Mouse (Mus musculus) bone marrow, adult 2 months (tissue): ENCODE measurements around the gene Cntn3. TPM values are rescaled to one million over a fixed set of nuclear protein-coding genes. Genes with fewer than 3 reads are reported as not detected.

Experiments used
- H3K27ac ChIP-seq: fragments of 200-500 bp; 2 replicates; pipeline ENCODE4 v1.5.1; 2012; ENCODE audit warnings: low read depth, mild to moderate bottlenecking, control low read depth, inconsistent platforms, low read length; ENCODE audit not compliant: control insufficient read depth, poor library complexity, insufficient read depth
- H3K4me1 ChIP-seq: fragments of 200-500 bp; 2 replicates; pipeline ENCODE4 v1.6.1; 2011; ENCODE audit warnings: low read length; ENCODE audit not compliant: control insufficient read depth, insufficient read depth
- H3K4me3 ChIP-seq: fragments of 200-500 bp; replicated peaks from 2 replicates; pipeline ENCODE3; 2011; ENCODE audit warnings: mild to moderate bottlenecking, low read depth, low read length, control low read depth; ENCODE audit not compliant: control insufficient read depth
- CTCF ChIP-seq: fragments of 200-500 bp; IDR thresholded peaks from 2 replicates; pipeline ENCODE4 v1.5.1; 2011; ENCODE audit warnings: low read length, control low read depth; ENCODE audit not compliant: control insufficient read depth, insufficient read depth
- POLR2A ChIP-seq: fragments of 200-500 bp; IDR thresholded peaks from 2 replicates; pipeline ENCODE4 v1.6.1; 2011; ENCODE audit warnings: low read depth, mild to moderate bottlenecking, control low read depth, low read length, borderline replicate concordance; ENCODE audit not compliant: control insufficient read depth
- WGBS: fragments of 180-500 bp; shearing (Covaris S2); methylation state at CpG from one replicate; pipeline ENCODE4 v1.1.7; 2018; 5-methylcytosine and 5-hydroxymethylcytosine counted together
- polyA plus RNA-seq: library from polyadenylated mRNA; stranded (reverse); fragments of >200 nt; gene quantifications from 2 replicates; pipeline ENCODE4 v1.2.4, GENCODE M21; 2011; ENCODE audit warnings: low replicate concordance; ENCODE audit not compliant: missing spikeins, insufficient read depth, insufficient read length

The Cntn3 gene
- polyA plus RNA-seq, 1 experiment = not detected

GRCm38 (mm10) chr6:102282889-102283288 is 290.0 kb downstream of the Cntn3 start:
- 69% methylated on average over 2 of the region's 2 CpGs for WGBS
- no peak overlapping the region for H3K27ac ChIP-seq
- TF ChIP-seq CTCF = no peak
- no peak for TF ChIP-seq POLR2A
- H3K4me1 ChIP-seq = no peaks in the 10 kb centered on the region
- H3K4me3 ChIP-seq = no peak overlapping the region

GRCm38 (mm10) chr6:102231015-102231414 is 341.9 kb downstream of the Cntn3 start:
- WGBS = 7% methylated on average over 1 of the region's 1 CpGs
- H3K4me1 ChIP-seq = no peaks in the 10 kb centered on the region
- TF ChIP-seq CTCF (no peak), POLR2A (no peak)
- no peak overlapping the region for H3K27ac ChIP-seq
- no peak overlapping the region for H3K4me3 ChIP-seq

- Histone ChIP-seq H3K4me1 (no peaks in the 10 kb centered on the region), H3K27ac (no peak overlapping the region), H3K4me3 (no peak overlapping the region)
- TF ChIP-seq POLR2A (no peak), CTCF (no peak)
- WGBS = 67% methylated on average over 1 of the region's 1 CpGs
These were observed 386.6 kb downstream of the Cntn3 start for GRCm38 (mm10) chr6:102186316-102186715.

DNA sequence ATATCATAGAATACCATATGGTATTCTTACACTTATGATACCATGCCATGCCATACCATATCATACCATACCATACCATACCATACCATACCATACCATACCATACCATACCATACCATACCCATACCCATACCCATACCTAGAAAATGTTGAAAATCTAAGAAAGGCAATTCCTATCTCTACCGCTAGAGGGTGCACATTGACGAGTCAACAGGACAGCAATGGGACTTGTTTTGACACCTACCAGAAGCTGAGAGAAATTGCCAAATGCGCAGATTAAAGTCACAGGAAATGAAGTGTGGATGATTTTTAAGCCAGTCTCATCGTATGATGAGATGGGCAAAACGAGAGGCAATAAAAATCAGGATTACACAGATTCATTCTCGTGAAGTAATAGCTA is 402.0 kb downstream of the Cntn3 start:
- Histone ChIP-seq H3K27ac (no peak overlapping the region), H3K4me3 (no peak overlapping the region), H3K4me1 (no peaks in the 10 kb centered on the region)
- WGBS = 27% methylated on average over 6 of the region's 6 CpGs
- TF ChIP-seq POLR2A = no peak
- TF ChIP-seq CTCF = peak; percentile 38; the same call in 1 of the 2 replicates

DNA sequence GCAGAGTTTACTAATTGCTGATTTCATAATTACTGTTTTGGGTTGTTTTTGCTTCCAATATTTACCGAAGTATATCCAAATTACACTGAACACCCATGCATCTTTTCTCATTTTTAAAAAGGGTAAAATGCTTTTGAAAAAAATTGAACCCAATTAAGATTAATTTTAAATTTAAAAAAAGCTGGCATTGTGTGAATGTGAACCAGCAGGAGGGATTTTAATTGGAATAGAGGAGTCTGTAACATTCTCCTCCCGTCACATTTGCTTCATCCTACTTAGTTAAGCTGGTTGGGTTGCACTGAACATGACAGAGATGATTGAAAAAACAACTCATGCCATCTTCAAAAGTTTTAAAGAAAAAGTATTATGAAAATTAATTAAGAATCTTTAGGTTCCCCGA is 411.7 kb downstream of the Cntn3 start:
- no peak overlapping the region for H3K27ac ChIP-seq
- WGBS = 72% methylated on average over 3 of the region's 3 CpGs
- no peaks in the 10 kb centered on the region for H3K4me1 ChIP-seq
- H3K4me3 ChIP-seq = no peak overlapping the region
- TF ChIP-seq POLR2A (no peak), CTCF (no peak)

DNA sequence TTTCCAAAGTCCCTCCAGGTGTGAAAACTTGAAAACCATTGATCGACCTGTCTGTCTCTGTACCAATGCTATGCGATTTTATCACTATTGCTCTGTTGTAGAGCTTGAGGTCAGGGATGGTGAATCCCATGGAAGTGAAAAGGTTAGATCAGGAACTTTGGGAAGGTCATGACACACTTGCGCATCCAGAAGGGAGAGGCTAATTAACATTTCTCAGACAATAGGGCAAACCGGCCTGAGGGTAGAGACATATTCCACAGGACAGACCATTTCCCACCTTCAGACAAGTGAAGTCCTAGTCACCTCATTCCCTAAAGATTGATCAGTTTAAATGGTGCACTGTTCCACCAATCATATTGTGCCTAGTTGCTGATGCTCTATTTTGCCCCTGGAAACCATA is 451.2 kb downstream of the Cntn3 start:
- no peak overlapping the region for H3K4me3 ChIP-seq
- 87% methylated on average over 4 of the region's 4 CpGs for WGBS
- TF ChIP-seq CTCF (no peak), POLR2A (no peak)

DNA sequence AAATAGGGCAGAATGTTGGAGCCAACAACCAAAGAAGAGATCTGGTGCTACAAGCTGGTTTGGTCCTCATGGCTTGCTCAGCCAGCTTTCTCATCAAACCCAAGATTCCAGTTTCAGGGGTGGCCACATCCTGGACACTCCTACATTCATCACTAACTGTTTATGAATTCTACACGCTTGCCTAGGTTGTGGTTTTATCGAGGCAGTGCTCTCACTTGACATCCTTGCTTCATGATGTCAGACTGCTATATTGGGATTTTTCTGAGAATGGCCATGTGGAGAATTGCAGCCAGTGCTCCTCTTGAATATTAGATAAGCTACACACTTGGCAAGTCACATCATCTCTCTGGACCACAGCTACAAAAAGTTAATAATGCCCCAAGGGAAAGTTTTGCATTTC is 452.9 kb downstream of the Cntn3 start:
- Histone ChIP-seq H3K4me3 (no peak overlapping the region), H3K4me1 (no peaks in the 10 kb centered on the region), H3K27ac (no peak overlapping the region)
- no peak for TF ChIP-seq POLR2A
- TF ChIP-seq CTCF = no peak
- WGBS = 66% methylated on average over 2 of the region's 2 CpGs

More for the DNA sequence above, 451.2 kb downstream of the Cntn3 start:
- no peak overlapping the region for H3K27ac ChIP-seq
- H3K4me1 ChIP-seq = no peaks in the 10 kb centered on the region

- H3K4me3 ChIP-seq = no peak overlapping the region
- H3K4me1 ChIP-seq = no peaks in the 10 kb centered on the region
- H3K27ac ChIP-seq = no peak overlapping the region
- TF ChIP-seq CTCF = no peak
- no peak for TF ChIP-seq POLR2A
- WGBS = 42% methylated on average over 2 of the region's 2 CpGs
These were observed 459.3 kb downstream of the Cntn3 start for GRCm38 (mm10) chr6:102113629-102114028.
